Mouse (Mus musculus) stomach, embryonic 14.5 days (tissue): ENCODE results near the gene Gadd45gip1. TPM values are rescaled to one million over a fixed set of nuclear protein-coding genes. Genes with fewer than 3 reads are reported as not detected.

ENCODE experiments used
- ATAC-seq: fragments of 200-750 bp; cut with Nextera tagmentation; 2 replicates; pipeline ENCODE4 v1.8.0; 2017; ENCODE audit warnings: low read depth, moderate TSS enrichment; ENCODE audit not compliant: insufficient number of reproducible peaks, insufficient read depth, low FRiP score
- H3K27ac ChIP-seq: fragments of 300-500 bp; sonication (generic); 2 replicates; pipeline ENCODE4 v1.5.1; 2014; ENCODE audit warnings: mild to moderate bottlenecking, low read length, moderate library complexity, mixed read lengths
- H3K27me3 ChIP-seq: fragments of 300-500 bp; sonication (generic); 2 replicates; pipeline ENCODE4 v1.6.1; 2014; ENCODE audit warnings: low read length, control low read depth, mixed read lengths; ENCODE audit not compliant: control insufficient read depth, insufficient read depth
- H3K36me3 ChIP-seq: fragments of 300-500 bp; sonication (generic); 2 replicates; pipeline ENCODE4 v1.6.1; 2014; ENCODE audit warnings: mild to moderate bottlenecking, control low read depth, low read length, moderate library complexity, mixed read lengths; ENCODE audit not compliant: control insufficient read depth, insufficient read depth
- H3K4me1 ChIP-seq: fragments of 300-500 bp; sonication (generic); 2 replicates; pipeline ENCODE4 v1.6.1; 2014; ENCODE audit warnings: low read length, control low read depth, mixed read lengths; ENCODE audit not compliant: control insufficient read depth, insufficient read depth
- H3K4me2 ChIP-seq: fragments of 300-500 bp; sonication (generic); replicated peaks from 2 replicates; pipeline ENCODE4 v1.6.1; 2014; ENCODE audit warnings: low read depth, low read length, control low read depth
- H3K4me3 ChIP-seq: fragments of 300-500 bp; sonication (generic); 2 replicates; pipeline ENCODE4 v1.5.1; 2014; ENCODE audit warnings: low read depth, low read length, control low read depth
- H3K9ac ChIP-seq: fragments of 300-500 bp; sonication (generic); replicated peaks from 2 replicates; pipeline ENCODE4 v1.6.1; 2014; ENCODE audit warnings: low read depth, mild to moderate bottlenecking, control low read depth, low read length, moderate library complexity, mixed read lengths
- H3K9me3 ChIP-seq: fragments of 300-500 bp; sonication (generic); 2 replicates; pipeline ENCODE4 v1.6.1; 2016; ENCODE audit warnings: low read depth, low read length, control low read depth; ENCODE audit not compliant: control insufficient read depth
- WGBS: fragments of 180-500 bp; shearing (Covaris S2); extraction: QIAGEN DNeasy Blood & Tissue Kit; methylation state at CpG from one replicate; pipeline ENCODE4 v1.1.7; 2014; 5-methylcytosine and 5-hydroxymethylcytosine counted together
- polyA plus RNA-seq: library from polyadenylated mRNA; unstranded; fragments of >200 nt; fragmentation: Nextera tagmentation; extraction: Ambion mirVana; gene quantifications from 2 replicates; pipeline ENCODE4 v1.2.1, GENCODE M21; 2014

Gadd45gip1 gene
- polyA plus RNA-seq, 1 experiment from 2014 or later: 50.5 TPM

DNA sequence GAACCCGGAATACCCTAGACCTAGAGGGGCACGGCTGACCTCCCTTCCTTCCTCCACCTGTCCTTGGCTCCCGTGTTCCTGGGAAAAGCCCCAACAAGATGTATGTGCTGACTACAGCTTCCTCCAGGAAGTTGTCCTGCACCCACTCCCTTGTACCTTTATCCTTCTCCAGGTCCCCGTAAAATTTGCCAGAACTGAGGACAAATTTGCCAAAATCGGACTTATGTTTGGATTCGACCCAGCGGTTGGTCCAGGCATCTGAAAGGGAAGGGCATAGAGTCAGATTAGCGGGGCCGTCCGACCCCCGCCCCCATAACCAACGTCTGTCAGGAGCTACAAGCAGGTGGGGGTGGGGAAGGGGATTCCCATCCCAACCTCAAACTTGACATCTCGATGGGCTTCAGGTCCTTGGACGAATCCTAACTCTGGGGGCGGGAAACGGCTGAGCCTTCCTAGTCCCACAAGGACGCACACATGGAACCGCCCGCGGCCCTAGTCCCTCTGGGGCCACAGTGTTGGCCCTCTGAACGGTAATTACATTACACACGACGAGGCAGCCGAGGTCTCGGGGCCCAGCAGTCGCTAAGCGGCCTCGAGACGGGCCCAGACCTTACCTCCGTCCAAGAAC, 14.9 kb downstream of the Gadd45gip1 start:
- WGBS: under 1% methylated on average over 30 of the region's 30 CpGs
- no peak for ATAC-seq
- peaks cover 45% of the 10 kb centered on the region for H3K36me3 ChIP-seq
- H3K4me2 ChIP-seq: peak overlapping the region; percentile 80
- H3K4me3 ChIP-seq: peak overlapping the region; percentile 93
- peak overlapping the region; percentile 97 for H3K9ac ChIP-seq
- H3K27ac ChIP-seq: peak overlapping the region; percentile 76; the same call in 1 of the 2 replicates
- peaks cover 20% of the 10 kb centered on the region for H3K4me1 ChIP-seq
- no peaks in the 10 kb centered on the region for H3K27me3 ChIP-seq
- no peaks in the 10 kb centered on the region for H3K9me3 ChIP-seq

DNA sequence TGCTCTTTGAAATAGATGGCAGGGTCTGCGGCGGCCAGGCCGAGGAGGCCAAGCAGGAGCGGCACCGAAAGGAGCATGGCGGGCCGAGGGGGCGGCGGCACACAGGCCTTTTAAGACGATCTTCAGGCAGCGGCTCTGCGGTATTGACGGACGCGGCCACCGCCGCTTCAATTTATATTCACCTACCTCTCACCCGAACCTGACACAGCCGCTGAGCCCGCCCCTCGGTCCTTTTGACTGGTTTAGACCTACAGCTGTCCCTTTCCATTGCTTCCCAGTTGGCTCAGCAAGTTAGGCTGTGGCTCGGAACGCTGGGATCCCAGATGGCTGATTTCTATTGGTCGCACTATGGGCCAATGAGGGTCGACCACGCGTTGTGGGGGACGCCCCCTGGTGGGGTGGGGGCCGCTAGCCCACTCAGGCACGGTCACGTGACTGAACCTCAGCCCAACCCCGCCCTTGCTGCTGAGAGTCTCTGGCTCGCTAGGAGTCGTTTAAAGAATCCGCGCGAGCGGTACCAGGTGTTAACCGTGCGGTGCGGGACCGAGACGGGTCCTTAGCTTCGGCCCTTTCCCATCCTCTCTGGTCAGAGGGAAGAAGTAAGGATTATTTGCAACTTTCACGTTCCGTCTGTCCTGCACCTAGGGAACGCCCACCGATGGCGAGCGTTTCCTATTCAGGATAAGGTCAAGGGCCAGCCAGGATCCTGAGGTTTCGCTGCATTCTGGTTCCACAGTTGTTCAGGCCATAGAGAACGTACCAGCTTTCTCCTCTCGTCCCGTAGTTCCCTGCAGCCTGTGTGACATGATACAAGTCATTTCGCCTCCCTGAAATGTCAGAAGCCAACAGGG, 15.6 kb downstream of the Gadd45gip1 start, which contains the start of gene Calr:
TSS of gene Calr (minus strand) at position 213 of the 851 bp plus-strand sequence.
- no peaks in the 10 kb centered on the region for H3K9me3 ChIP-seq
- peak within 1 kb of the TSS; percentile 97 for H3K9ac ChIP-seq
- H3K4me3 ChIP-seq: peak within 1 kb of the TSS; percentile 93
- H3K4me2 ChIP-seq: peak within 1 kb of the TSS; percentile 80
- peaks cover 20% of the 10 kb centered on the region for H3K4me1 ChIP-seq
- WGBS: under 1% methylated on average over 55 of the region's 55 CpGs
- peaks cover 39% of the 10 kb centered on the region for H3K36me3 ChIP-seq
- ATAC-seq: peak; percentile 100
- peak within 1 kb of the TSS; percentile 82 for H3K27ac ChIP-seq
- no peaks in the 10 kb centered on the region for H3K27me3 ChIP-seq

DNA sequence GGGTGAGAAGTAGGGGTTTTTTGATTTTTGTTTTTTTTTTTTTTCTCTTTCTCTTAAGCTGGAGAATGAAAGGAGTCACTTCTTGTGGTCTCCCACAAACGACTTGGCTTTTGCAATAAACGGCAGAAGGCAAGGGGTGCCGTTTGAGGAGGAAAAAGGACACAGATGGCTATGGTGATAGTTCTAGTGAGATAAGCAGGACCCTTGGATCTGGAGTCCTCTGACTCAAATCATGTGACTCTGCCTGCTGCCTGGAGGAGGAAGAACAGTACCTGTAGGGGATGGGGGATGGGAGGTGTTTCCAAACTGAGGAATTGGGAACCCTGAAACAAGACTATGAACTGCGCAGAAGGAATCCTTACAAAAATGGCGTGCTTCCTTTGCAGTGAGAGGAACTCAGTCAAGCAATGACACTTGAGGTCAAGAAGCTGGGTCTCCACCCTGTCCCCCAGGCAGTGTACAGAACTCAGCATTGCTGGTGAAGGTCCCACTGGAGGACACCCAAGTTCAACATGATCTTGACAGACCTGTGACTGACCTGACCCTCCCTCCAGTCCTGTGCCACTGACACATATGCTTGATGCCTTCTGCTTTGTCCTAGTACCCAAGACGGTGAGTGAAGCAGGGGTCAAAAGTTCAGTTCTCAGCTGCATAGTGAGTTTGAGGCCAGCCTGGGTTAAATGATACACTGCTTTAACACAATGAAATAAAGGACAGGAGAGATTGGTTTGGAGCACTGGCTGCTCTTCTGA, 16.5 kb downstream of the Gadd45gip1 start:
- Histone ChIP-seq H3K4me2 (peak overlapping the region; percentile 80), H3K27ac (peak overlapping the region; percentile 82), H3K27me3 (no peaks in the 10 kb centered on the region), H3K36me3 (peaks cover 30% of the 10 kb centered on the region), H3K4me3 (peak overlapping the region; percentile 93), H3K9ac (peak overlapping the region; percentile 64; the same call in 1 of the 2 replicates), H3K9me3 (no peaks in the 10 kb centered on the region), H3K4me1 (peaks cover 20% of the 10 kb centered on the region)
- WGBS: 46% methylated on average over 6 of the region's 6 CpGs
- ATAC-seq: no peak

DNA sequence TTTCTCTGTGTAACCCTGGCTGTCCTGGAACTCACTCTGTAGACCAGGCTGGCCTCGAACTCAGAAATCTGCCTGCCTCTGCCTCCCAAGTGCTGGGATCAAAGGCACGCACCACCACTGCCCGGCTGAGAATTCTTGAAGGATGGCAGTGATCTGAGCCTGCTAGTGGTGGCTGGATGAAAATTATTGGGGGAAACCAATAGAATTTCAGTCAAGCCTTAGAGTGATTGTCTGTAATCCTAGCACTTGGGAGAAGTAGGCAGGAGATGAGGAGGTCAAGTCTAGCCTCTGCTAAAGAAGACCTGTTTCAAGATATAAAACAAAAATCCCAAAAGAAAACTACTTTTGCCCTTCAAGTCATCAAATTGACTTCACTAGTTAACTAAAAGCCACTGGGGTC, 25.1 kb downstream of the Gadd45gip1 start:
- no peak overlapping the region for H3K4me2 ChIP-seq
- H3K9me3 ChIP-seq: no peaks in the 10 kb centered on the region
- peaks cover 15% of the 10 kb centered on the region for H3K36me3 ChIP-seq
- no peak overlapping the region for H3K9ac ChIP-seq
- no peak for ATAC-seq
- no peak overlapping the region for H3K27ac ChIP-seq
- H3K4me3 ChIP-seq: peak overlapping the region; percentile 91; the same call in 1 of the 2 replicates
- H3K4me1 ChIP-seq: peaks cover 11% of the 10 kb centered on the region
- no peaks in the 10 kb centered on the region for H3K27me3 ChIP-seq
- 97% methylated on average over 3 of the region's 3 CpGs for WGBS

DNA sequence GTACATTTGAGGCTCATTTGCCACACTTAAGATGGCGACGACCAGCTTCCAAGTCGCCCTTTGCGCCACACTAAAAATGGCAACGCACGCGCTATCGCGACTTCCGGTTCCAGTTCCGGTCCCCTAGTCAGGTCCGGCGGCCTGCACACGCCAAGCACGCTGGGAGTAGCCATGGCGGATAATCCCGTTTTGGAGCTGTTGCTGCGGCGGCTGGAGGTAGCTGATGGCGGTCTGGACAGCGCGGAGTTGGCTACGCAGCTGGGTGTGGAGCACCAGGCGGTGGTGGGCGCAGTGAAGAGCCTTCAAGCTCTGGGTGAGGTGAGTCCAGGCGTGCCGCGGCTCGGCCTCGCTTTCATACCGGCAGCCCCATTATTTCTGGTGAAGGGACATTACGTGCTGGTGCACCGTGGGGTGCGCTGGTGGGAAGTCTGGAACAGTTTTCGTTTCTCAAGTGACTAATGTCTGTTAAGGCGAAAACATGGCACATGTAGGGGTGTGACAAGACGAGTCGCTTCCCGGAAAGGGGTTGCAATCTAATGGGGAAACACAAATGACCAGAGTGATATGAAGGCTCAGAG, 25.6 kb downstream of the Gadd45gip1 start, which contains the start of gene Farsa:
TSS of gene Farsa (plus strand) at position 126 of the 578 bp plus-strand sequence.
- H3K4me2 ChIP-seq: peak within 1 kb of the TSS; percentile 94
- peaks cover 11% of the 10 kb centered on the region for H3K4me1 ChIP-seq
- ATAC-seq: peak; percentile 96
- peak within 1 kb of the TSS; percentile 82 for H3K9ac ChIP-seq
- peaks cover 20% of the 10 kb centered on the region for H3K36me3 ChIP-seq
- H3K4me3 ChIP-seq: peak within 1 kb of the TSS; percentile 91
- no peaks in the 10 kb centered on the region for H3K9me3 ChIP-seq
- H3K27me3 ChIP-seq: no peaks in the 10 kb centered on the region
- whole genome bisulfite sequencing: under 1% methylated on average over 39 of the region's 39 CpGs
- H3K27ac ChIP-seq: peak within 1 kb of the TSS; percentile 69; the same call in 1 of the 2 replicates

DNA sequence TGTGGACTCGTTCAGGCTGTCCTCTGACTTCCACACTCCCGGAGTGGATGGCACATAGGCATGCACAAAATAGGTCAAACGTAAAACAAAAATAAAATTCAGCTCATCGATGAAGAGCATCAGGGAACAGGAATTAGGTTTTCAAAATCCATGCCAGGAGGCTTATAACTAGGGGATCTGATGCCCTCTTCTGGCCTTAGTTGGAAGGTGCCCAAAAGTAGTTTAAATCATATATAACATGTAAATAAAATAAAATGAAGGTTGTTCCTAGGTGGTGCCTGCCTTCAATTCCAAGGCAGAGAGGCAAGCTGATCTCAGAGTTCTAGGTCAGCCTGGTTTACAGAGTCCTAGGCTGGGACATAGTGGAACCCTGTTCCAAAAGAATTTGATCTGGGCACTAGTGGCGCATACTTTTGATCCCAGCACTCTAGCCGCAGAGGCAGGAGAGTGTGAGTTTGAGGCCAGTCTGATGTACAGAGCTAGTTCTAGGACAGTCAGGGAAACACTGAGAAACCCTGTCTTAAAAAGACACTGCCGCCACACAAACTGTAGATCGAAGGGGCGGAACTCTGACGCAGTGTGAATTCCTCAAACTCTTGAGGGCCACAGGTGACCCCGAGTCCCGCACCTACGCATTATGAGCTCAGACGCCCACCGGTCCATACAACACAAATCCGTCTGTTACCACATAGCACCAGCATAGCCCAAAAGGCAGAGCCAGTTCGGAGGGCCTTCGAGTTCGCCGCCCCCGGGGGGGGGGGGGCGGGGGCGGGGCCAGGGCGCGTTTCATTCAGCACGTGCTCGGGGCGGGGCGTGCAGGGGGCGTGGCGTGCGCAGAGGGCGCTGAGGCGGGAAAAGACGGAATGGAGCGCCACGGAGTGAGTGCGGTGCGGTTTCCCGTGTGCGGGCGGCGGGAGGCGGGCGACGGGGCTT, 40.3 kb downstream of the Gadd45gip1 start, which contains the start of gene Syce2:
TSS of gene Syce2 (plus strand) at position 736 of the 933 bp plus-strand sequence.
- 15% methylated on average over 35 of the region's 46 CpGs for WGBS
- Histone ChIP-seq H3K4me1 (peaks cover 9% of the 10 kb centered on the region; the same call in 1 of the 2 replicates), H3K9me3 (no peaks in the 10 kb centered on the region), H3K27me3 (no peaks in the 10 kb centered on the region), H3K27ac (no peak within 1 kb of the TSS), H3K4me3 (peak within 1 kb of the TSS; percentile 49), H3K4me2 (peak within 1 kb of the TSS; percentile 99), H3K36me3 (peaks cover 24% of the 10 kb centered on the region), H3K9ac (peak within 1 kb of the TSS; percentile 45; the same call in 1 of the 2 replicates)
- ATAC-seq: peak; percentile 75

DNA sequence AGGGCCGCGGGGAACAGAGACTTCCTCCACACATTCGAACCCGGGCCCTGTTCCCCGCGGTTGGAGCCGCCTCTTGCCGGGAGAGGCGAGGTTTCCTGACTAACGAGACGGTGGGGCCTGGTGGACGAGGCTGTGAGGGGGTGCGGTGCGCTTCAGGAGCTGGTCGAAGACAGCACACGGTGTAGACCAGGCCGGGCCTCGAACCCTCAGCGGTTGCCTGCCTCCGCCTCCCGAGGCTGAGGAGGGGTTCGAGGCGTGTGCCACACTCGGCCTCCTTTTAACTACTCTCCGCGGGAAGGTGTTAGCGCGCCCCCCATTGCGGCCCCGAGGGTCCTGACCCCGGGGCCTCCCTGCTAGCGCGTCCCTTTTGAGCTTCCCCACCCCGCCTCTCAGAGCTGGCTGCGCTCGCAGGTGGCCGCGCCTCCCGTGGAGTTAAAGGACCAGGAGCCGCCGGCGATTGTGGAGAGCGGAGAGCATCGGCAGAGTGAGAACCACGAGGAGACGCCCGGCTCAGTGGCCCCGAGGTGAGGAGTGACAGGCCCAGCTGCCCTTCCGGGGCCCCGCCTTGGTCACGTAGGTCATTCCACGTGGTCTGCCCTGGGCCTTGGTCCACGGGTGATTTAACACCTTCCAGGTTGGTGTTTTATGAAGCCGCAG, 41.1 kb downstream of the Gadd45gip1 start:
- Histone ChIP-seq H3K4me1 (peaks cover 9% of the 10 kb centered on the region; the same call in 1 of the 2 replicates), H3K27me3 (no peaks in the 10 kb centered on the region), H3K4me2 (peak overlapping the region; percentile 99), H3K9me3 (no peaks in the 10 kb centered on the region), H3K9ac (peak overlapping the region; percentile 45; the same call in 1 of the 2 replicates), H3K36me3 (peaks cover 16% of the 10 kb centered on the region), H3K4me3 (peak overlapping the region; percentile 49), H3K27ac (no peak overlapping the region)
- ATAC-seq: peak; percentile 48
- WGBS: 2% methylated on average over 54 of the region's 54 CpGs
